Mouse (Mus musculus): ENCODE data around the gene Pet100. TPM values are rescaled to one million over a fixed set of nuclear protein-coding genes. Genes with fewer than 3 reads are reported as not detected.

Gene Pet100
- total and polyA plus RNA-seq, 2 experiments from 2014 or later = 14.4 to 121 TPM

GRCm38 (mm10) chr8:3586452-3586851 is 34.9 kb upstream of the Pet100 start:
- WGBS = 93% methylated on average over 2 of the region's 2 CpGs
- ATAC-seq (ENCODE audit: insufficient read depth, low read depth) (no peak), DNase-seq (ENCODE audit: low spot score) (no peak)
- peaks cover 5% of the 10 kb centered on the region; the same call in 1 of the 2 replicates for H3K4me1 ChIP-seq (ENCODE audit: control insufficient read depth, insufficient read depth)
- TF ChIP-seq EP300 (IDR thresholded peaks at IDR 0.05; ENCODE audit: low read depth) = no peak
- no peak for TF ChIP-seq CTCF (IDR thresholded peaks at IDR 0.05; ENCODE audit: low read depth)
- no peak overlapping the region for H3K4me3 ChIP-seq (ENCODE audit: low read depth, low read length)
- H3K4me2 ChIP-seq (ENCODE audit: low read depth, low read length) = no peak overlapping the region
- peaks cover 18% of the 10 kb centered on the region; the same call in 1 of the 2 replicates for H3K27me3 ChIP-seq (ENCODE audit: control insufficient read depth, insufficient read depth, low read length)
- H3K9me3 ChIP-seq (replicated peaks; ENCODE audit: control insufficient read depth, low read length) = no peaks in the 10 kb centered on the region
- no peak overlapping the region for H3K27ac ChIP-seq (ENCODE audit: low read depth)
- no peak overlapping the region for H3K9ac ChIP-seq (replicated peaks; ENCODE audit: low read depth, low read length)
- no peaks in the 10 kb centered on the region for H3K36me3 ChIP-seq (replicated peaks; ENCODE audit: control insufficient read depth, insufficient read depth, low read length)

GRCm38 (mm10) chr8:3586993-3587390 is 34.4 kb upstream of the Pet100 start, which contains the start of gene Camsap3:
Gene Camsap3 (plus strand): TSS chr8:3587293.
- DNase-seq (ENCODE audit: low spot score) (no peak), ATAC-seq (ENCODE audit: insufficient read depth, low read depth) (no peak)
- Histone ChIP-seq H3K4me2 (ENCODE audit: low read depth, low read length) (peak within 1 kb of the TSS; percentile 100), H3K27ac (ENCODE audit: low read depth) (no peak within 1 kb of the TSS), H3K4me1 (ENCODE audit: control insufficient read depth, insufficient read depth) (peaks cover 5% of the 10 kb centered on the region; the same call in 1 of the 2 replicates), H3K4me3 (ENCODE audit: low read depth, low read length) (peak within 1 kb of the TSS; percentile 71), H3K36me3 (replicated peaks; ENCODE audit: control insufficient read depth, insufficient read depth, low read length) (no peaks in the 10 kb centered on the region), H3K9ac (replicated peaks; ENCODE audit: low read depth, low read length) (peak within 1 kb of the TSS; percentile 53), H3K27me3 (ENCODE audit: control insufficient read depth, insufficient read depth, low read length) (peaks cover 18% of the 10 kb centered on the region; the same call in 1 of the 2 replicates), H3K9me3 (replicated peaks; ENCODE audit: control insufficient read depth, low read length) (no peaks in the 10 kb centered on the region)
- 8% methylated on average over 7 of the region's 7 CpGs for WGBS
- no peak for TF ChIP-seq EP300 (IDR thresholded peaks at IDR 0.05; ENCODE audit: low read depth)

- Histone ChIP-seq H3K4me3 (ENCODE audit: low read depth, low read length) (peak overlapping the region; percentile 71), H3K9me3 (replicated peaks; ENCODE audit: control insufficient read depth, low read length) (no peaks in the 10 kb centered on the region), H3K27ac (ENCODE audit: low read depth) (no peak overlapping the region), H3K36me3 (replicated peaks; ENCODE audit: control insufficient read depth, insufficient read depth, low read length) (no peaks in the 10 kb centered on the region), H3K4me2 (ENCODE audit: low read depth, low read length) (peak overlapping the region; percentile 100), H3K9ac (replicated peaks; ENCODE audit: low read depth, low read length) (peak overlapping the region; percentile 53), H3K4me1 (ENCODE audit: control insufficient read depth, insufficient read depth) (peaks cover 5% of the 10 kb centered on the region; the same call in 1 of the 2 replicates), H3K27me3 (ENCODE audit: control insufficient read depth, insufficient read depth, low read length) (peaks cover 18% of the 10 kb centered on the region; the same call in 1 of the 2 replicates)
- peak; percentile 13 for DNase-seq (ENCODE audit: low spot score)
- under 1% methylated on average over 77 of the region's 77 CpGs for WGBS
- ATAC-seq (ENCODE audit: insufficient read depth, low read depth) = peak; percentile 66; the same call in 1 of the 2 replicates
- no peak for TF ChIP-seq EP300 (IDR thresholded peaks at IDR 0.05; ENCODE audit: low read depth)
- TF ChIP-seq CTCF (IDR thresholded peaks at IDR 0.05; ENCODE audit: low read depth) = no peak
These were observed 33.7 kb upstream of the Pet100 start for GRCm38 (mm10) chr8:3587391-3588257.

- 21% methylated on average over 11 of the region's 11 CpGs for whole genome bisulfite sequencing
- no peak overlapping the region for H3K27ac ChIP-seq (ENCODE audit: low read depth)
- 0 out of 2 replicates have a peak, but pooled peaks have one; percentile 10 for ATAC-seq (ENCODE audit: insufficient read depth, low read depth)
These were observed 33.1 kb upstream of the Pet100 start for GRCm38 (mm10) chr8:3588258-3588633.

GRCm38 (mm10) chr8:3593470-3593869 is 27.9 kb upstream of the Pet100 start:
- DNase-seq (ENCODE audit: low spot score) = no peak
- Histone ChIP-seq H3K27ac (ENCODE audit: low read depth) (no peak overlapping the region), H3K9me3 (replicated peaks; ENCODE audit: control insufficient read depth, low read length) (no peaks in the 10 kb centered on the region), H3K4me2 (ENCODE audit: low read depth, low read length) (no peak overlapping the region), H3K27me3 (ENCODE audit: control insufficient read depth, insufficient read depth, low read length) (no peaks in the 10 kb centered on the region), H3K4me3 (ENCODE audit: low read depth, low read length) (no peak overlapping the region), H3K9ac (replicated peaks; ENCODE audit: low read depth, low read length) (no peak overlapping the region), H3K36me3 (replicated peaks; ENCODE audit: control insufficient read depth, insufficient read depth, low read length) (no peaks in the 10 kb centered on the region), H3K4me1 (ENCODE audit: control insufficient read depth, insufficient read depth) (no peaks in the 10 kb centered on the region)
- ATAC-seq (ENCODE audit: insufficient read depth, low read depth) = no peak
- WGBS = 35% methylated on average over 3 of the region's 3 CpGs
- TF ChIP-seq CTCF (IDR thresholded peaks at IDR 0.05; ENCODE audit: low read depth) = no peak
- TF ChIP-seq EP300 (IDR thresholded peaks at IDR 0.05; ENCODE audit: low read depth) = no peak

More at GRCm38 (mm10) chr8:3588258-3588633, 33.1 kb upstream of the Pet100 start:
- Histone ChIP-seq H3K27me3 (ENCODE audit: control insufficient read depth, insufficient read depth, low read length) (peaks cover 18% of the 10 kb centered on the region; the same call in 1 of the 2 replicates), H3K4me1 (ENCODE audit: control insufficient read depth, insufficient read depth) (peaks cover 5% of the 10 kb centered on the region; the same call in 1 of the 2 replicates), H3K4me2 (ENCODE audit: low read depth, low read length) (peak overlapping the region; percentile 100), H3K36me3 (replicated peaks; ENCODE audit: control insufficient read depth, insufficient read depth, low read length) (no peaks in the 10 kb centered on the region), H3K9ac (replicated peaks; ENCODE audit: low read depth, low read length) (peak overlapping the region; percentile 53; the same call in 1 of the 2 replicates), H3K4me3 (ENCODE audit: low read depth, low read length) (peak overlapping the region; percentile 71), H3K9me3 (replicated peaks; ENCODE audit: control insufficient read depth, low read length) (no peaks in the 10 kb centered on the region)
- no peak for DNase-seq (ENCODE audit: low spot score)
- TF ChIP-seq CTCF (IDR thresholded peaks at IDR 0.05; ENCODE audit: low read depth) (no peak), EP300 (IDR thresholded peaks at IDR 0.05; ENCODE audit: low read depth) (no peak)
